Mouse (Mus musculus): ENCODE measurements at regions not wholly inside any gene's neighbourhood (a gene's known extent, or its start where the extent isn't known, plus 50 kb on each side); places are given as distances from the start of the nearest gene placed in this dataset.

- no peak for DNase-seq
Measured at GRCm38 (mm10) chr11:71976724-71977481, 60.4 kb downstream of the Aipl1 start.

- no peak for DNase-seq
Measured at GRCm38 (mm10) chr11:71971351-71971750, 66.0 kb downstream of the Aipl1 start.

- no peak for DNase-seq
Measured at GRCm38 (mm10) chr11:71962306-71962705, 75.0 kb downstream of the Aipl1 start.

GRCm38 (mm10) chr11:71952533-71952932, 84.8 kb downstream of the Aipl1 start:
- DNase-seq: no peak

GRCm38 (mm10) chr11:71947161-71947560, 90.1 kb downstream of the Aipl1 start:
- no peak for DNase-seq

- no peak for DNase-seq
Measured at GRCm38 (mm10) chr11:71945098-71945413, 92.3 kb downstream of the Aipl1 start.

GRCm38 (mm10) chr11:71944398-71945097, 92.8 kb downstream of the Aipl1 start:
- DNase-seq: no peak

GRCm38 (mm10) chr11:71943512-71943911, 93.8 kb downstream of the Aipl1 start:
- no peak for DNase-seq

- DNase-seq: no peak
Measured at GRCm38 (mm10) chr11:71939066-71939465, 98.2 kb downstream of the Aipl1 start.

GRCm38 (mm10) chr11:71937108-71937507, 100.2 kb downstream of the Aipl1 start:
- peak; percentile 28 to 57 for DNase-seq

GRCm38 (mm10) chr11:71929716-71930488, 107.4 kb downstream of the Aipl1 start:
- DNase-seq: no peak

- no peak for DNase-seq
Measured at GRCm38 (mm10) chr11:71914665-71915064, 122.6 kb downstream of the Aipl1 start.

GRCm38 (mm10) chr11:71912626-71913025, 124.7 kb downstream of the Aipl1 start:
- peak; percentile 34 to 48 for DNase-seq

- no peak for DNase-seq
Measured at GRCm38 (mm10) chr11:71911284-71911683, 126.0 kb downstream of the Aipl1 start.

- peak; percentile 17 to 20 for DNase-seq
Measured at GRCm38 (mm10) chr11:71908616-71909015, 128.7 kb downstream of the Aipl1 start.

- DNase-seq: no peak
Measured at GRCm38 (mm10) chr11:71903020-71903410, 134.3 kb downstream of the Aipl1 start.

GRCm38 (mm10) chr11:71902304-71903019, 134.8 kb downstream of the Aipl1 start:
- DNase-seq: no peak

- DNase-seq: peak; percentile 23 to 67
Measured at GRCm38 (mm10) chr11:71900816-71901215, 136.5 kb downstream of the Aipl1 start.

GRCm38 (mm10) chr11:71897551-71897950, 139.8 kb downstream of the Aipl1 start:
- DNase-seq: peak; percentile 53 to 62

- DNase-seq: peak in 1 of 2 experiments; percentile 4
Measured at GRCm38 (mm10) chr11:71897141-71897540, 140.2 kb downstream of the Aipl1 start.

GRCm38 (mm10) chr11:71891181-71891580, 141.5 kb downstream of the Wscd1 start:
- no peak for DNase-seq

- DNase-seq: no peak
Measured at GRCm38 (mm10) chr11:71889161-71889560, 139.4 kb downstream of the Wscd1 start.

Data from adrenal gland, postnatal 36 days (tissue).